Mouse (Mus musculus): ENCODE measurements around the gene Gba. TPM values are rescaled to one million over a fixed set of nuclear protein-coding genes. Genes with fewer than 3 reads are reported as not detected.

Gba gene
- polyA plus RNA-seq, 1 experiment, result 56.3 TPM

DNA sequence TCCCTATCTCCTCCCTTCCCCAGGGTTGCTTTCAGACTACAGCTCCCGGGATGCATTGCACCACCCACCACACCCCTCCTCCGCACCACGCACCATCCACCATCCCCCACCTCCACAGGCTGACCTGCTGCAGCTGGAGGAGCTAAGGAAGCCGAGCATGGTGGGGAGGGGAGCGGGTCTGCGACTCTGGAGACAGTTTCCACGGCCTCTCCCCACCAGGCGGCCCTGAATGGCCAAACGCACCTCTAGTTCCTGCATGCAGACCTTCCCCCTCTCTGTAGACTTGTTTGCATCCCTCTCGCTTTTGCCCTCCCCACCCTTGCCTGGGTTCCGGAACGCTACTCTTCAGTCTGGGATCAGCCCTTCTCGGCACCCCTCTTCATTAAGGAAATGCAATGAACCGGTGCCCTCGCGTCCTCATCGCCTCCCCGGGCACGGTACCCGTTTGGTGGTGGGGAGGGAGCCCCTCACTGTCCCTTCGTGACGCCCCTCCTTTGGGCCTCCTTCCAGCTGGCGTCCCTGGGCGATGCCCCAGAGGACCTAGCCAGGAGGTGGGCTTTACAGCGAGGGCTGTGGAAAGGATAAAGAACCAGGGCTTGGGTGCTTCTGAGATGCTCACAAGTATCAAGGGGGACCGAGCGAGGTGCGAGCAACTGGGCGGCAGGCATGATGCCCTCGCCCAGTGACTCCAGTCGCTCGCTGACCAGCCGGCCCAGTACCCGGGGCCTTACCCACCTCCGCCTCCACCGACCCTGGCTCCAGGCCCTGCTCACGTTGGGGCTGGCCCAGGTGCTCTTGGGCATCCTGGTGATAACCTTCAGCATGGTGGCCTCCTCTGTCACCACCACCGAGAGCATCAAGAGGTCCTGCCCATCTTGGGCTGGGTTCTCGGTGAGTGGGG lies 19.4 kb upstream of the Gba start, which contains the start of gene Fam189b:
TSS of gene Fam189b (plus strand) at position 86 of the 901 bp plus-strand sequence.
- peak; percentile 97 for DNase-seq (ENCODE audit: low read depth)
- TF ChIP-seq CTCF (IDR thresholded peaks at IDR 0.05; ENCODE audit: borderline replicate concordance, extremely low read depth, insufficient read depth, insufficient read length) (no peak), POLR2A (IDR thresholded peaks at IDR 0.05; ENCODE audit: borderline replicate concordance, extremely low read depth, insufficient read depth, insufficient read length, poor library complexity, severe bottlenecking) (peak; percentile 75; the same call in 1 of the 2 replicates)

DNA sequence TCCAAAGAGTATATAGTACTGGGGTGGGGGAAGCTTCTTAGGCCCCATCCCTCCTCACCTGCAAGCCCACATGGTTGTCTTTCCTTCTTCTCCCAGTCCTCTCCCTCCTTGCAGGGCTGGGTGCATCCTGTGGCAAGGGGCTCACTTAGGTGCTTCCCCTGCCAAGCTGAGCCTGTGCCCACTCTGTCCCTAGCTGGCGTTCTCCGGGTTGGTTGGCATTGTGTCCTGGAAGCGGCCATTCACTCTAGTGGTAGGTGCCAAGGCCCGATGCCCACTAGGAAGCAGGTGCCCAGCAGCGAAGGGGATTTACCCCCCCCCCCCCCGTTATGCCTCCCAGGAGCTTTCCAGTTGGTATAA lies 18.8 kb upstream of the Gba start:
- DNase-seq (ENCODE audit: low read depth), result peak; percentile 27
- TF ChIP-seq POLR2A (IDR thresholded peaks at IDR 0.05; ENCODE audit: borderline replicate concordance, extremely low read depth, insufficient read depth, insufficient read length, poor library complexity, severe bottlenecking) (no peak), CTCF (IDR thresholded peaks at IDR 0.05; ENCODE audit: borderline replicate concordance, extremely low read depth, insufficient read depth, insufficient read length) (no peak)

DNA sequence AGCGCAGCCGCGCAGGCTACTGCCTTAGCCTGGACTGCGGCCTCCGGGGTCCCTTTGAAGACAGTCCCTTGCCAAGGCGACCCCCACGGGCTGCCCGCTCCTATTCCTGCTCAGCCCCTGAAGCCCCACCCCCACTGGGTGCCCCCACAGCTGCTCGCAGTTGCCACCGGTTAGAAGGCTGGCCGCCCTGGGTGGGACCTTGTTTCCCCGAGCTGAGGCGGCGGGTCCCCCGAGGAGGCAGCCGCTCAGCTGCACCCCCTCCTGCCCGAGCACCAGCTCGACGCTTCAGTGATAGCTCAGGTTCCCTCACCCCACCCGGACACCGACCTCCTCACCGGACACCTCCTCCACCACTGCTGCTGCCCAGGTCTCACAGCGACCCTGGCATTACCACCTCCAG lies 15.5 kb upstream of the Gba start:
- TF ChIP-seq POLR2A (IDR thresholded peaks at IDR 0.05; ENCODE audit: borderline replicate concordance, extremely low read depth, insufficient read depth, insufficient read length, poor library complexity, severe bottlenecking) (no peak), CTCF (IDR thresholded peaks at IDR 0.05; ENCODE audit: borderline replicate concordance, extremely low read depth, insufficient read depth, insufficient read length) (no peak)
- DNase-seq (ENCODE audit: low read depth), result no peak

DNA sequence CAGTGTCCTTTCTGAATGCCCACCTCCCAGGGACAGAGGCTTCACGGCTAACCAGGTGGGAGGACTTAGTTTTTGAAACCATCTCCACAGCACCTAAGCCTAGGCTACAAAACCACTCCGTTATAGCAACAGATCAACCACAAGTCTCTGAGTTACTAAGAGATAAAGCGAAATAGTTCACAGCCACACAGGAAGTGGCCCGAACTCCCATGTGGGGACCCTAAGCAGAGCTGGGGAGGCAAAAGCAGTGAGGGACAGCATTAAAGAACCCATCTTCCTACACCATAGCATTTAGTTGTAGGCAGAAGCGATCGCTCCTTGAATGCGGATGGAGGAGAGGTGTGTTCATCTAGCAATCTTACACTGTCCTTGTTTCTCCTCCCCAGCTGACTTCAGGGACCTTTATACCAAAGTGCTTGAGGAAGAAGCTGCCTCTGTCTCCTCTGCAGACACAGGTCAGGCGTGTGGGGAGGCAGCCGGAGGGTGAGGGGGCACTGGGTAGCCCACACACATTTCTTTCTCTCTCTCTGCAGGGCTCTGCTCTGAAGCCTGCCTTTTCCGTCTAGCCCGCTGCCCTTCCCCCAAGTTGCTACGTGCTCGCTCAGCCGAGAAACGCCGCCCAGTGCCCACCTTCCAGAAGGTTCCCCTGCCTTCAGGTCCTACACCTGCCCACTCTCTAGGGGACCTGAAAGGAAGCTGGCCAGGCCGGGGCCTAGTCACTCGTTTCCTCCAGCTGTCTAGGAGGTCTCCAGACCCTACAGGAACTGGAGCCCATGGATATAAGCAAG lies 14.8 kb upstream of the Gba start:
- no peak for DNase-seq (ENCODE audit: low read depth)
- TF ChIP-seq POLR2A (IDR thresholded peaks at IDR 0.05; ENCODE audit: borderline replicate concordance, extremely low read depth, insufficient read depth, insufficient read length, poor library complexity, severe bottlenecking), result no peak
- no peak for TF ChIP-seq CTCF (IDR thresholded peaks at IDR 0.05; ENCODE audit: borderline replicate concordance, extremely low read depth, insufficient read depth, insufficient read length)

DNA sequence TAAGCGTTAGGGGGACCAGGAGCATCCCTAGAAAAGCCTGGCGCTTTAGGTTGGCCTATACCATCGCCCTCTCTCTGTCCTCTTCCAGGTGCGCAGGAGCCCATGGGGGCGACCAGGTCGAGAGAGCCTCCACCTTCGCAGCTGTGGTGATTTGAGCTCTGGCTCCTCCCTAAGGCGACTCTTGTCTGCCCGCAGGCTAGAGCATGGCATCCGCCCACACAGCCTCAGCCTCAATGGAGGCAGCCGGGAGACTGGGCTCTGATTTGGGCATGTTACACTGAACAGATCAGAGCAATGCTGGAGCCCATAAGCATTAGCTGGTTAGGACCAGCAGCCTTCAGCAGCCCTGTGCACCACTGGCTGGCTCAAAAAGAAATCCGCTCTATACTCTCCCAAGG lies 14.3 kb upstream of the Gba start:
- TF ChIP-seq POLR2A (IDR thresholded peaks at IDR 0.05; ENCODE audit: borderline replicate concordance, extremely low read depth, insufficient read depth, insufficient read length, poor library complexity, severe bottlenecking) (no peak), CTCF (IDR thresholded peaks at IDR 0.05; ENCODE audit: borderline replicate concordance, extremely low read depth, insufficient read depth, insufficient read length) (no peak)
- no peak for DNase-seq (ENCODE audit: low read depth)

DNA sequence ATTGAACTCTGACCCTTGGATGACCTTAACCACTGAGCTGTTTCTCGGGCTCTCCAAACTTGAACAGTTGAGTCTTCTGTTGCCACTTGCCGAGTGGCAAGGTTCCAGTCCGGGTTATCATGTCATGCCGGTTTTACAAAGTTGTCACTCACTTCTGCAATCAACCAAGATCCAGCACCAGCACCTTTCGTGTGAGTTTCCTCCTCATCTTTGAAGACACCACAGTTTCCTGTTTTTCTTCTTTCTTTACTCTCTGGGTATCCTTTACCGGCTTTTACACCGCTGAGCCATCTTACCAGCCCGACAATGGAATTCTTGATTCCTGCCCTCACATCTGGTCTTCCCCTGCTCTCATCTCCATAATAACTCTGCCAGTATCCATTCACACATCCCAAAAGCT lies 12.3 kb upstream of the Gba start:
- TF ChIP-seq CTCF (IDR thresholded peaks at IDR 0.05; ENCODE audit: borderline replicate concordance, extremely low read depth, insufficient read depth, insufficient read length) (no peak), POLR2A (IDR thresholded peaks at IDR 0.05; ENCODE audit: borderline replicate concordance, extremely low read depth, insufficient read depth, insufficient read length, poor library complexity, severe bottlenecking) (no peak)
- no peak for DNase-seq (ENCODE audit: low read depth)

DNA sequence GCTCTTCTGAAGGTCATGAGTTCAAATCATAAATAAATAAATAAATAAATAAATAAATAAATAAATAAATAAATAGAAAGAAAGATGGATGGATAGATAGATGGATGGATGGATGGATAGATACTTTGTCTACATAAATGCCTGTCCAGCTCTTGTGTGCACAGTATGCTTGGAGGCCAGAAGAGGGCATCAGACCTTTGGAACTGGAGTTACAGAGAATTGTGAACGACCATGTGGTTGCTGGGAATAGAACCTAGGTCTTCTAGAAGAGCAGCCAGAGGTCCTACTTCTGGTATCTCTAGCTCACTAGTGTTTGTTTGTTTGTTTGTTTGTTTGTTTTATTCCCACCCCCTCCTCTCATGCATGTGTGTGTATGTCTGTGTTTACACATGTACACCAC lies 9.4 kb upstream of the Gba start:
- no peak for DNase-seq (ENCODE audit: low read depth)
- TF ChIP-seq CTCF (IDR thresholded peaks at IDR 0.05; ENCODE audit: borderline replicate concordance, extremely low read depth, insufficient read depth, insufficient read length) (no peak), POLR2A (IDR thresholded peaks at IDR 0.05; ENCODE audit: borderline replicate concordance, extremely low read depth, insufficient read depth, insufficient read length, poor library complexity, severe bottlenecking) (no peak)

DNA sequence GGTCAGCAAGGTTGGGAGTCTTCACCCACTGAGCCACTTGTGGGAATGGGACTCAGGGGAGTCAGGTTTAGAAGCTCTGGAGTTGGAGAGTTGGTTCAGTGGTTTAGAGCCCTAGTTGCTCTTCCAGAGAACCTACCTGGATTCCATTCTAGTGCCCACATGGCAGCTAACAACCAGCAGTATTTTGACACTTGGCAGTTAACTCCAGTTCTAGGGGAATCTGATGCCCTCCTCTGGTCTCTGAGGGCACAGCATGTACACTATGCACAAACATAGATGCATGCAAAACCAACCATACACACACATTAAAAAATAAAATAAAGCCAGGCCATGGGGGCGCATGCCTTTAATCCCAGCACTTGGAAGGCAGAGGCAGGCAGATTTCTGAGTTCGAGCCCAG lies 8.9 kb upstream of the Gba start:
- no peak for DNase-seq (ENCODE audit: low read depth)
- TF ChIP-seq CTCF (IDR thresholded peaks at IDR 0.05; ENCODE audit: borderline replicate concordance, extremely low read depth, insufficient read depth, insufficient read length) (peak; percentile 26; the same call in 1 of the 2 replicates), POLR2A (IDR thresholded peaks at IDR 0.05; ENCODE audit: borderline replicate concordance, extremely low read depth, insufficient read depth, insufficient read length, poor library complexity, severe bottlenecking) (no peak)

DNA sequence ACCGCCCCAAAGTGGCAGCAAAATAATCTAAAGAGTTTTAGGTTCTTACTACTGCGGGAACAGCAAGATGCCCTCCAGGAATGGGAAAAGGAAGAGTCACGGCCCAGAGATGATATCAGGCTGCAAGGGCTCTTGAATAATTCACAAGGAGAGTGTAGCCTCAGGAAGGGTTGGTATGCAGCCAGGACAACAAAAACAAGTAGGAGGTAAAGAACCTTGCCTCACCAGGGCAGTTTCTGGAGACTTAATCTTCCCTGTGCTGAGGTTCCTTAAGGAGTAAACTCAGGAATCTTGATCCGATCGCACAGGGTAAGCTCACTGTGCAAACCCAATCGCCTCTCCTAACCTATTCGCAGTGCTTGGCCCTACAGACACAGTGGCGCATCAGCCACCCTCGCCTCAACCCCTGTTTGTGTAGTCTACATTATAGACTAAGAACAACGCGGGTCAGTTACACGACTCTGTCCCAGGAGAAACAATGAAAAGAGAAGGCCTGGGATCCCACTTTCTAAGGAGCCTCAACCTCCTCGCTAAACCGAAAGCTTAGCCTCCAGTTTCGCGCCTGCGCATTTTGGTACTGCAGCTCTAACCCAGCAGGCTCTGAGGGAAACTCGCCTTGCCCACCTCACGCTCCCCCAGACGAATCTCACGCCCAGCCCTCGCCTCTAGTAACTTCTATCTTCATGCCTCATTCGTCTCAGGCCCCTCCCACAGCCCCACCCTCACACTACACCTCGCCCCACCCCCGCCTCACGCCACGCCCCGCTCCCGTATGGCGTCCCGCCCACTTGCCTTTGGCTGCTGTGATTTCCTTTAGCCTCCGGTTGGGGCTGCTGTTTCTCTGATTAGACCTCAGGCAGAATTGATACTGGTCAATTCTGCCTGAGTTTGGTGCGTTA lies 6.5 kb upstream of the Gba start:
- DNase-seq (ENCODE audit: low read depth), result peak; percentile 97
- TF ChIP-seq CTCF (IDR thresholded peaks at IDR 0.05; ENCODE audit: borderline replicate concordance, extremely low read depth, insufficient read depth, insufficient read length) (peak; percentile 51; the same call in 1 of the 2 replicates), POLR2A (IDR thresholded peaks at IDR 0.05; ENCODE audit: borderline replicate concordance, extremely low read depth, insufficient read depth, insufficient read length, poor library complexity, severe bottlenecking) (no peak)

DNA sequence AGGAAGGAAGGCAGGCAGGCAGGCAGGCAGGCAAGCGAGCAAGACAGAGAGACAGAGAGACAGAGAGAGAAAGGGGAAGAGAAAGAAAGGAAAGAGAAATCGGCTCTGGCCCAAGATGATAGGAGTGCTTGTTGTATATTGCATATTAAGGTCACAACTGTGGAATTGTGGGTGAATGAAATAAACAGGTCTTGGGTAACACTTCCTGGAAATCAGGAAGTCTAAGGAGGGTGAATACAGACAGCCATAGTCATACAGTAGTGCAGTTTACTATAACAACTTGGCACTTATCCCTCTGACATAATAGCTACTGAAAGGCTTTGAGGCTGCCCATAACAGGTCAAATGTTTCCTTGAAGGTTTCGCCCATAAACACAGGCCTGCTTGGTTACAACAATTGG lies 2.9 kb upstream of the Gba start:
- no peak for DNase-seq (ENCODE audit: low read depth)
- TF ChIP-seq CTCF (IDR thresholded peaks at IDR 0.05; ENCODE audit: borderline replicate concordance, extremely low read depth, insufficient read depth, insufficient read length) (no peak), POLR2A (IDR thresholded peaks at IDR 0.05; ENCODE audit: borderline replicate concordance, extremely low read depth, insufficient read depth, insufficient read length, poor library complexity, severe bottlenecking) (no peak)

Measured in brain, embryonic 14.5 days (tissue).